Mouse (Mus musculus) liver, adult 2 months (tissue): ENCODE measurements at regions not wholly inside any gene's neighbourhood (a gene's known extent, or its start where the extent isn't known, plus 50 kb on each side); places are given as distances from the start of the nearest gene placed in this dataset.

Experiments
- DNase-seq: peaks from one replicate; pipeline ENCODE4 v3.0.0-alpha.2; 2011; ENCODE audit warnings: low read depth, low spot score; ENCODE audit errors: extremely low read depth
- H3K27ac ChIP-seq: fragments of 200-500 bp; replicated peaks from 2 replicates; pipeline ENCODE4 v1.5.1; 2012; ENCODE audit warnings: low read depth, mild to moderate bottlenecking, control low read depth, inconsistent platforms, low read length; ENCODE audit not compliant: insufficient read depth
- H3K27me3 ChIP-seq: fragments of 200-500 bp; 2 replicates; pipeline ENCODE4 v1.6.1; 2012; ENCODE audit warnings: mild to moderate bottlenecking, moderate library complexity, low read length, inconsistent platforms; ENCODE audit not compliant: control insufficient read depth, insufficient read depth
- H3K36me3 ChIP-seq: fragments of 200-500 bp; 2 replicates; pipeline ENCODE4 v1.6.1; 2012; ENCODE audit warnings: low read length, inconsistent platforms; ENCODE audit not compliant: control insufficient read depth, insufficient read depth
- H3K4me1 ChIP-seq: fragments of 200-500 bp; 2 replicates; pipeline ENCODE4 v1.6.1; 2011; ENCODE audit warnings: low read length; ENCODE audit not compliant: control insufficient read depth, insufficient read depth
- H3K4me3 ChIP-seq: fragments of 200-500 bp; 2 replicates; pipeline ENCODE4 v1.5.1; 2011; ENCODE audit warnings: low read depth, mild to moderate bottlenecking, control low read depth, low read length, moderate library complexity; ENCODE audit not compliant: insufficient read depth
- H3K79me2 ChIP-seq: fragments of 200-500 bp; 2 replicates; pipeline ENCODE4 v1.6.1; 2012; ENCODE audit warnings: inconsistent platforms, mild to moderate bottlenecking, low read length, moderate library complexity; ENCODE audit not compliant: control insufficient read depth, insufficient read depth
- H3K9ac ChIP-seq: fragments of 200-500 bp; 2 replicates; pipeline ENCODE4 v1.6.1; 2012; ENCODE audit warnings: low read depth, mild to moderate bottlenecking, control low read depth, inconsistent platforms, low read length
- CTCF ChIP-seq: fragments of 200-500 bp; IDR thresholded peaks from 2 replicates; pipeline ENCODE4 v1.5.1; 2011; ENCODE audit warnings: low read depth, low read length, control low read depth
- POLR2A ChIP-seq: fragments of 200-500 bp; IDR thresholded peaks from 2 replicates; pipeline ENCODE4 v1.6.1; 2011; ENCODE audit warnings: low read length, control low read depth; ENCODE audit not compliant: insufficient read depth; ENCODE audit errors: extremely low read depth
- WGBS: fragments of 180-500 bp; shearing (Covaris S2); methylation state at CpG from one replicate; pipeline ENCODE4 v1.1.7; 2018; 5-methylcytosine and 5-hydroxymethylcytosine counted together

DNA sequence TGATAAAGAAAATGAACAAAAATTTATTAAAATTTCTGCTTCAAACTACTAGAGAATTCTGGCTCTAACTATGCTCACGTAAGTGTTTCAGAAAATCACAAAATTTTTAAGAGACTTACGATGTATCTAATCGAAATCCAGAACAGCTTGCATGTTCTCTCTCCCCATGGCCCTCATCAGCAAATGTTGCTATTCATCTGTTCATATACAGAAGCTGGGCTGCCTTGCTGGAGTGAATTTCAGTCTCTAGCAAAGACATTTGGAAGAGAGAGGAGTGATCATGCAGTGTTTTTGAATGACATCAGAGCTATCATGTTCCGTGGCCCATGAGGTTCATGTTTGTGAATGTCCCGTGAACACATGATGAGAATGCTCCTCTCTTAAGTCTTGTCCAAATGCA, 618.8 kb upstream of the Slc39a10 start:
- H3K4me1 ChIP-seq = no peaks in the 10 kb centered on the region

DNA sequence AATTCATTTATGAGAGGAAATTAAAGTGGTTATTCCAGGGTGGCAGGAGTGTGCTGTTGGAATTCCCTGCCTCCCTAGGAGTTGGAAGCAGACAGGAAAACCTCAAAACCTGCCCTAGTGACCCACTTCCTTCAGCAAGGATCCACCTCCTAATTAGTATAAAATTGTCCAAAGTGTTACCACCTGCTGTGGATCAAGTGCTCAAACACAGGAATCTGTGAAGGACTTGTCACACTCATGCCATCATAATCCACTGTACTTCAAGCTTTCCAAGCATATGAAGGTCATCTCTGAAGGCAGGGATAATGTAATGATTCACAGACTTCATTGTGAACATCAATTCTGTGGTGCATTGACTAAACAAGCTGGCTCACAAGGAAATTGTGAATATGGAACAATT, 615.1 kb upstream of the Slc39a10 start:
- H3K9ac ChIP-seq = no peak overlapping the region
- no peaks in the 10 kb centered on the region for H3K27me3 ChIP-seq
- H3K27ac ChIP-seq = no peak overlapping the region

More for the DNA sequence above, 618.8 kb upstream of the Slc39a10 start:
- WGBS = 84% methylated on average over 5 of the region's 5 CpGs
- DNase-seq = no peak
- no peaks in the 10 kb centered on the region for H3K79me2 ChIP-seq
- no peaks in the 10 kb centered on the region for H3K36me3 ChIP-seq
- H3K9ac ChIP-seq = no peak overlapping the region
- H3K27ac ChIP-seq = no peak overlapping the region
- H3K4me3 ChIP-seq = no peak overlapping the region
- TF ChIP-seq POLR2A = no peak
- TF ChIP-seq CTCF = no peak
- H3K27me3 ChIP-seq = no peaks in the 10 kb centered on the region

DNA sequence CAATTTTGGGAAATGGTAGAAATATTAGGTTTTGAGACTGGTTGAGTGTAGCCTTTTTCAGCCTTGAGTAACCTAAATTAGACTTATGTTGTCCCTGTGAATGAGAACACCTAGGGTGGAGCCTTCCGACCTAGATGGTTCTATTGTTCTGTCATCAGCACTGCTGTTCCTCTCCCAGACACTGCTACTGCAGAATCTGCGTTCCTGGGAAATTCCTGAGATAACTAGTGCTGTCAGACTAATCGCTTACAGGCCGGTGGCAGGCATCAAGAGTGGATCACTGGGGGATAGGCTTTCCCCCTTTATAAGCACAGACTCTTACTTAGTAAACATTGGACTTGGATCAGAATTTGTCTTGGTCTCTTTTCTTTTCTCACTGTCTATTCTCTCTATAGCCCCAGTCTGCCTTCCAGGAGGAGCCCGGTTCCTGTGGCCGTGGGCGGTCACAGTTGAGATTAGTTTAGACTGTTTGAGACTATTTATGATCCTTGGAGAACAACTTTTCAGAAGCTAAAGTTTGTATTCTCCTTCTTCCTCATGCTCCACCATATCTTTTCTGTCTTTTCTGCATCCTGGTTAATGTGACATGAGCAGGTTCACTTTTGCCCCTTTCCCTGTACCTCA, 596.0 kb upstream of the Slc39a10 start:
- no peak for TF ChIP-seq CTCF
- TF ChIP-seq POLR2A = no peak
- DNase-seq = no peak
- Histone ChIP-seq H3K9ac (no peak overlapping the region), H3K4me1 (no peaks in the 10 kb centered on the region), H3K27me3 (no peaks in the 10 kb centered on the region), H3K36me3 (no peaks in the 10 kb centered on the region), H3K4me3 (no peak overlapping the region), H3K79me2 (no peaks in the 10 kb centered on the region), H3K27ac (no peak overlapping the region)
- WGBS = 55% methylated on average over 7 of the region's 7 CpGs

More for the DNA sequence above, 615.1 kb upstream of the Slc39a10 start:
- DNase-seq = no peak
- H3K4me1 ChIP-seq = no peaks in the 10 kb centered on the region
- no peak overlapping the region for H3K4me3 ChIP-seq
- H3K36me3 ChIP-seq = no peaks in the 10 kb centered on the region
- H3K79me2 ChIP-seq = no peaks in the 10 kb centered on the region
- no peak for TF ChIP-seq CTCF
- no peak for TF ChIP-seq POLR2A

DNA sequence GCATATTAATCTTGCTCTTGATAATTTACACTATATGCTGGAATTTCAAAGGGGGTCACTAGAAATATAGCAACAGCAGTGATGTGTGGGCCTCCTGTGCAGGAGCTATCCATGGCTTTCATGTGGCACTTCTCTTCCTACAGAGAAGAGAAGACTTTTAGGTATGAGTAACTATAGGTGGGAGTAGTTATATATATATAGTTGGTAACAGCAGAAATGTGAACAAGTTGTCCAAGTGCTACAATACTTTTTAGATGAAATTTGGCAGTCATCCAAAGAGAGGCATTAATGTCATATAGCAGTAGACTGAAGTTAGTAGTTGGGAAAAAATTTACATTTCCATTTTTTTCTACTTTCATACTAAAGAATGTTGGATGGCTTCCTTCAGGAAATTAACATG, 593.4 kb upstream of the Slc39a10 start:
- DNase-seq = no peak
- no peaks in the 10 kb centered on the region for H3K36me3 ChIP-seq
- no peak overlapping the region for H3K9ac ChIP-seq
- H3K4me3 ChIP-seq = no peak overlapping the region
- H3K4me1 ChIP-seq = no peaks in the 10 kb centered on the region
- no peaks in the 10 kb centered on the region for H3K27me3 ChIP-seq
- TF ChIP-seq POLR2A (no peak), CTCF (no peak)
- H3K27ac ChIP-seq = no peak overlapping the region
- H3K79me2 ChIP-seq = no peaks in the 10 kb centered on the region

DNA sequence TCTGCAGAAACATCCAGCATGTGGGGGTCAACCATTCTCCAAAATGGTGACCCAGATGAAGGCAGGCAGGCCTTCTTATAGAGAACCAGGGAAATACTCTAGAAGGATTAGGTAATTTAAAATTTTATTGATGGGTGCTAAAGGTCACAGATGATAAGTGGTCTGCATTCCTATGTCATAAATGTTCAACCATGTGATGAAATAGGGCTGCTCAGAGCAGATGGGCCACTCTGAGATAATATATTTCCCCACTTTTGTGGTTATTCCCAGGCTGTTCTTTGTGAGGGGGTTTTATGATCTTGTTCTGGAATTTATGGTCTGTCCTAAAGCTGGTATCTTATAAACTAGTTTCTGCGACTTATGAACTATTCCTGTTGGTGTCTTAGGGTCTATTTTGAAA, 586.4 kb upstream of the Slc39a10 start:
- Histone ChIP-seq H3K79me2 (no peaks in the 10 kb centered on the region), H3K27ac (no peak overlapping the region), H3K27me3 (no peaks in the 10 kb centered on the region), H3K4me1 (no peaks in the 10 kb centered on the region), H3K36me3 (no peaks in the 10 kb centered on the region), H3K4me3 (no peak overlapping the region), H3K9ac (no peak overlapping the region)
- DNase-seq = no peak
- 76% methylated on average over 1 of the region's 1 CpGs for WGBS
- TF ChIP-seq CTCF = no peak
- no peak for TF ChIP-seq POLR2A

DNA sequence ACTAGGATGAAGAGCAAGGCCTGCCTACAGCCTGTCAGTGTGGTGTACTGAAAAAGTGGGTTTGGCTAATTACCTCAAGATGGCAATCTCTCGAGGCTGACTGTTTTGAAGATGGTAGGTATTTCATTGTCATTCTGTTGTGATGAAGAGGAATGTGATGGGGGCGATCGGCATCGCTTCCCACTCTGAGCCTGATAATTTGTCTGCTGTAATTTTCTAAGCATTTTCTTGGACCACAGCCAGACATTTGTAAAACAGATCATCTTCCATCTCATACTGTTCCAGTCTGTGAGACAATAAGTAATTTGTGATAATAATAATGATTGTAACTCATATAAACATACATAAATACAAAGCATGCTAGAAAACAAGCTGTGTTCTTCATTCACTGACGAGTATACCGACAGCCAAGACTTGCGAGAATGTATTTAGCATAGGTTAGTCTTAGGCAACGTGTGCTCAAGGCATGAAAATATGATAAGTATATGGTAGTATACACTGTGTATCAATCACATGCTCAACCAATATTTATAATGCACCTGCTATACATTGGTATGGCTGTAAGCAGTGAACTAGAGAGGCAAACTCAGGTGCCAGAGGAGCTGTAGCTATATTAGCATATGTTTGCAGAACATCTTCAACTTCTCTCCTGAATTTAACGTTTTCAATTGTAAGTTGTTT, 574.1 kb upstream of the Slc39a10 start:
- Histone ChIP-seq H3K4me1 (no peaks in the 10 kb centered on the region), H3K36me3 (no peaks in the 10 kb centered on the region), H3K9ac (no peak overlapping the region), H3K79me2 (no peaks in the 10 kb centered on the region), H3K4me3 (no peak overlapping the region), H3K27ac (no peak overlapping the region), H3K27me3 (no peaks in the 10 kb centered on the region)
- TF ChIP-seq CTCF = no peak
- no peak for TF ChIP-seq POLR2A
- DNase-seq = no peak
- 81% methylated on average over 9 of the region's 9 CpGs for WGBS
